Mouse (Mus musculus) gonadal fat pad, adult 2 months (tissue): ENCODE data around the gene Gdpgp1. TPM values are rescaled to one million over a fixed set of nuclear protein-coding genes. Genes with fewer than 3 reads are reported as not detected.

ENCODE experiments used
- DNase-seq: peaks from one replicate; pipeline ENCODE4 v3.0.0-alpha.2; 2012; ENCODE audit warnings: low read depth
- polyA plus RNA-seq: library from polyadenylated mRNA; depleted of rRNA; stranded (reverse); fragments of >200 nt; gene quantifications from 2 replicates; pipeline ENCODE4 v1.2.3, GENCODE M21; 2012; rRNA removed

The Gdpgp1 gene
- polyA plus RNA-seq, 1 experiment = 2.4 TPM

GRCm38 (mm10) chr7:80280998-80281397 is 48.3 kb downstream of the Gdpgp1 start:
- DNase-seq = no peak

- no peak for DNase-seq
Observed at GRCm38 (mm10) chr7:80281646-80282045, 49.0 kb downstream of the Gdpgp1 start.

GRCm38 (mm10) chr7:80283226-80283918 is 50.7 kb downstream of the Gdpgp1 start:
- DNase-seq = no peak

- no peak for DNase-seq
Observed at GRCm38 (mm10) chr7:80284391-80284790, 51.7 kb downstream of the Gdpgp1 start.

- DNase-seq = no peak
Observed at GRCm38 (mm10) chr7:80285725-80286124, 53.1 kb downstream of the Gdpgp1 start.

GRCm38 (mm10) chr7:80287736-80288135 is 55.1 kb downstream of the Gdpgp1 start:
- DNase-seq = no peak

Other genes starting within 250 kb of the Gdpgp1 start
- gene Zfp710, start 208.1 kb upstream of the Gdpgp1 start, polyA plus RNA-seq = 25.4 and 27.7 TPM in 2 replicates
- 200 and 210 TPM in 2 replicates for gene Idh2, start 117.5 kb upstream of the Gdpgp1 start, polyA plus RNA-seq
- gene Sema4b, start 46.0 kb upstream of the Gdpgp1 start, polyA plus RNA-seq = 19.2 and 26.8 TPM in 2 replicates
- gene Cib1, start 52 bp upstream of the Gdpgp1 start, polyA plus RNA-seq = 156 and 223 TPM in 2 replicates
- gene Ttll13, start 13.5 kb downstream of the Gdpgp1 start, polyA plus RNA-seq = 3.3 and 4.2 TPM in 2 replicates
- 23.5 and 24.4 TPM in 2 replicates for gene Ngrn, start 28.4 kb downstream of the Gdpgp1 start, polyA plus RNA-seq
- gene Vps33b, start 36.8 kb downstream of the Gdpgp1 start, polyA plus RNA-seq = 11.5 and 14.2 TPM in 2 replicates
- 4.6 and 5.2 TPM in 2 replicates for gene Prc1, start 61.6 kb downstream of the Gdpgp1 start, polyA plus RNA-seq
- gene Rccd1, start 91.6 kb downstream of the Gdpgp1 start, polyA plus RNA-seq = 14.6 and 18.0 TPM in 2 replicates
- gene Unc45a, start 108.1 kb downstream of the Gdpgp1 start, polyA plus RNA-seq = 51.7 and 62.1 TPM in 2 replicates
- 40.5 and 41.8 TPM in 2 replicates for gene Hddc3, start 110.2 kb downstream of the Gdpgp1 start, polyA plus RNA-seq
- gene Man2a2, start 138.5 kb downstream of the Gdpgp1 start, polyA plus RNA-seq = 77.8 and 113 TPM in 2 replicates
- gene Fes, start 155.1 kb downstream of the Gdpgp1 start, polyA plus RNA-seq = 20.1 and 23.9 TPM in 2 replicates
- 70.2 and 85.9 TPM in 2 replicates for gene Furin, start 172.6 kb downstream of the Gdpgp1 start, polyA plus RNA-seq